In genomic region chr9:110246321-110246640, GRCm38 (mm10) we compare ENCODE assay signal across 8 mouse cellular contexts. TPM values are rescaled to one million over a fixed set of nuclear protein-coding genes. Genes with fewer than 3 reads are reported as not detected.
DNase-seq lines count a peak whose midpoint lies in the region; ATAC-seq and TF ChIP-seq lines count a peak whose summit lies in the region.

No protein-coding gene starts in this region.

- peak overlapping the region; percentile 78 for H3K4me3 ChIP-seq in layer of hippocampus, adult 2 months
- H3K4me3 ChIP-seq in embryonic facial prominence, embryonic 13.5 days, result peak overlapping the region; percentile 60
- peak overlapping the region; percentile 72 for H3K4me3 ChIP-seq in hindbrain, postnatal 0 days (ENCODE audit: low read length)
- H3K4me3 ChIP-seq in midbrain, embryonic 16.5 days (ENCODE audit: low read depth, low read length), result peak overlapping the region; percentile 91

- no peak for DNase-seq in layer of hippocampus, adult 2 months (ENCODE audit: low spot score in 2 of 2)
- no peak for DNase-seq in layer of hippocampus, adult 9-10 months (ENCODE audit: low spot score)
- DNase-seq in hindbrain, postnatal 0 days (ENCODE audit: low spot score), result peak; percentile 54
- no peak for DNase-seq in yolk sac, embryonic 10.5 days (ENCODE audit: low spot score)
- no peak for DNase-seq in gastrocnemius, postnatal 25 days
- DNase-seq in kidney, postnatal 14 days, result no peak

- H3K9ac ChIP-seq in embryonic facial prominence, embryonic 13.5 days, result peak overlapping the region; percentile 65
- peak overlapping the region; percentile 87 for H3K9ac ChIP-seq in hindbrain, postnatal 0 days (replicated peaks; ENCODE audit: low read length)
- H3K9ac ChIP-seq in midbrain, embryonic 16.5 days (ENCODE audit: low read depth, low read length), result peak overlapping the region; percentile 95

- peak; percentile 45; the same call in 1 of the 2 replicates for ATAC-seq in embryonic facial prominence, embryonic 13.5 days (ENCODE audit: insufficient number of reproducible peaks, insufficient read depth, low FRiP score, low TSS enrichment, low read depth)
- ATAC-seq in hindbrain, postnatal 0 days, result peak; percentile 22
- ATAC-seq in midbrain, embryonic 16.5 days, result peak; percentile 17; the same call in 1 of the 2 replicates

- peaks cover 6% of the 10 kb centered on the region for H3K36me3 ChIP-seq in embryonic facial prominence, embryonic 13.5 days
- H3K36me3 ChIP-seq in hindbrain, postnatal 0 days (ENCODE audit: insufficient read depth, low read length), result no peaks in the 10 kb centered on the region
- H3K36me3 ChIP-seq in midbrain, embryonic 16.5 days (ENCODE audit: control insufficient read depth, insufficient read depth, low read length), result peaks cover 8% of the 10 kb centered on the region; the same call in 1 of the 2 replicates

- peak overlapping the region; percentile 98 for H3K27ac ChIP-seq in layer of hippocampus, adult 2 months
- H3K27ac ChIP-seq in embryonic facial prominence, embryonic 13.5 days, result no peak overlapping the region
- peak overlapping the region; percentile 96 for H3K27ac ChIP-seq in hindbrain, postnatal 0 days
- peak overlapping the region; percentile 95 for H3K27ac ChIP-seq in midbrain, embryonic 16.5 days (ENCODE audit: low read length)

- 35% methylated on average over 13 of the region's 13 CpGs for WGBS in embryonic facial prominence, embryonic 13.5 days
- 16% methylated on average over 13 of the region's 13 CpGs for WGBS in hindbrain, postnatal 0 days
- 46% methylated on average over 12 of the region's 13 CpGs for WGBS in midbrain, embryonic 16.5 days

- peak overlapping the region; percentile 96 for H3K4me2 ChIP-seq in embryonic facial prominence, embryonic 13.5 days
- peak overlapping the region; percentile 96 for H3K4me2 ChIP-seq in hindbrain, postnatal 0 days (ENCODE audit: low read depth, low read length)
- H3K4me2 ChIP-seq in midbrain, embryonic 16.5 days (ENCODE audit: low read length), result peak overlapping the region; percentile 92

- H3K27me3 ChIP-seq in embryonic facial prominence, embryonic 13.5 days, result peaks cover 49% of the 10 kb centered on the region
- no peaks in the 10 kb centered on the region for H3K27me3 ChIP-seq in hindbrain, postnatal 0 days (ENCODE audit: insufficient read depth, low read length)
- no peaks in the 10 kb centered on the region for H3K27me3 ChIP-seq in midbrain, embryonic 16.5 days (ENCODE audit: control insufficient read depth, insufficient read depth, low read depth, low read length)

- no peaks in the 10 kb centered on the region for H3K9me3 ChIP-seq in embryonic facial prominence, embryonic 13.5 days
- no peaks in the 10 kb centered on the region for H3K9me3 ChIP-seq in hindbrain, postnatal 0 days (ENCODE audit: low read length)
- no peaks in the 10 kb centered on the region for H3K9me3 ChIP-seq in midbrain, embryonic 16.5 days (replicated peaks; ENCODE audit: control insufficient read depth, low read length, poor library complexity, severe bottlenecking)

- H3K4me1 ChIP-seq in embryonic facial prominence, embryonic 13.5 days, result peaks cover 34% of the 10 kb centered on the region
- peaks cover 22% of the 10 kb centered on the region for H3K4me1 ChIP-seq in hindbrain, postnatal 0 days (ENCODE audit: insufficient read depth, low read length)
- peaks cover 50% of the 10 kb centered on the region for H3K4me1 ChIP-seq in midbrain, embryonic 16.5 days (ENCODE audit: control insufficient read depth, insufficient read depth, low read length)

- no peak for TF ChIP-seq CTCF in layer of hippocampus, adult 2 months (conservative IDR thresholded peaks at IDR 0.05)
- TF ChIP-seq CTCF in hindbrain, postnatal 0 days (IDR thresholded peaks at IDR 0.05; ENCODE audit: low read depth), result peak; percentile 38

RNA-seq across cellular contexts. Expression of gene Cspg5, which starts 2.7 kb away (rescaled TPM):
- total RNA-seq in layer of hippocampus, adult 2 months (2021), result 100 to 1,000 TPM; 277 to 278 TPM
- polyA plus RNA-seq in embryonic facial prominence, embryonic 13.5 days (2015; fragmentation: Nextera tagmentation; extraction: Ambion mirVana), result 7.7 and 8.0 TPM in 2 replicates
- total RNA-seq in hindbrain, postnatal 0 days (2014; rRNA removed), result 412 and 470 TPM in 2 replicates
- 261 and 266 TPM in 2 replicates for polyA plus RNA-seq in hindbrain, postnatal 0 days (2015; fragmentation: Nextera tagmentation; extraction: Ambion mirVana)
- polyA plus RNA-seq in midbrain, embryonic 16.5 days (2015; fragmentation: Nextera tagmentation; extraction: Ambion mirVana), result 180 and 230 TPM in 2 replicates
- under 1 TPM; 0.19 to 0.31 TPM for total RNA-seq in gastrocnemius, postnatal 25 days (2021)

RNA-seq across cellular contexts. Expression of gene Elp6, which starts 58.7 kb away (rescaled TPM):
- total RNA-seq in layer of hippocampus, adult 2 months (2021), result 10 to 100 TPM; 14.8 to 14.9 TPM
- 29.0 and 33.3 TPM in 2 replicates for polyA plus RNA-seq in embryonic facial prominence, embryonic 13.5 days (2015; fragmentation: Nextera tagmentation; extraction: Ambion mirVana)
- 27.6 and 30.9 TPM in 2 replicates for total RNA-seq in hindbrain, postnatal 0 days (2014; rRNA removed)
- 30.0 and 31.1 TPM in 2 replicates for polyA plus RNA-seq in hindbrain, postnatal 0 days (2015; fragmentation: Nextera tagmentation; extraction: Ambion mirVana)
- polyA plus RNA-seq in midbrain, embryonic 16.5 days (2015; fragmentation: Nextera tagmentation; extraction: Ambion mirVana), result 39.4 and 41.0 TPM in 2 replicates
- total RNA-seq in gastrocnemius, postnatal 25 days (2021), result 1 to 10 TPM; 2.4 to 2.6 TPM

Comparison
In these comparisons a context has a peak if more than half of its experiments do, and no peak if none do; other contexts are left out.
1. RNA of gene Cspg5, which starts 2.7 kb away (total RNA-seq): 412 to 470 TPM in hindbrain, postnatal 0 days and 277 to 278 TPM in layer of hippocampus, adult 2 months; 0.19 to 0.31 TPM in gastrocnemius, postnatal 25 days; every median in the first group is over 100 times any median in the second.
2. Peak in every context shown above with its lines, with median percentiles within 50 percentile points of each other: H3K4me3 ChIP-seq, ATAC-seq, H3K4me2 ChIP-seq and H3K9ac ChIP-seq.